Mouse (Mus musculus) hindbrain, embryonic 12.5 days (tissue): ENCODE results near the gene Klhl12. TPM values are rescaled to one million over a fixed set of nuclear protein-coding genes. Genes with fewer than 3 reads are reported as not detected.
"Not testable (repeated sequence)": the region's sequence is repeated elsewhere in the genome, so short reads cannot be mapped to it uniquely, and the experiment has no call there.

Source experiments
- ATAC-seq: fragments of 200-750 bp; cut with Nextera tagmentation; 2 replicates; pipeline ENCODE4 v1.8.0; 2017; ENCODE audit warnings: moderate TSS enrichment; ENCODE audit not compliant: low FRiP score
- H3K27ac ChIP-seq: fragments of 300-500 bp; sonication (generic); 2 replicates; pipeline ENCODE4 v1.5.1; 2016; ENCODE audit warnings: mild to moderate bottlenecking
- H3K27me3 ChIP-seq: fragments of 300-500 bp; sonication (generic); 2 replicates; pipeline ENCODE4 v1.6.1; 2016; ENCODE audit warnings: mild to moderate bottlenecking
- H3K36me3 ChIP-seq: fragments of 300-500 bp; sonication (generic); 2 replicates; pipeline ENCODE4 v1.6.1; 2016; ENCODE audit warnings: mild to moderate bottlenecking
- H3K4me1 ChIP-seq: fragments of 300-500 bp; sonication (generic); 2 replicates; pipeline ENCODE4 v1.6.1; 2016
- H3K4me2 ChIP-seq: fragments of 300-500 bp; sonication (generic); replicated peaks from 2 replicates; pipeline ENCODE4 v1.6.1; 2016; ENCODE audit warnings: mild to moderate bottlenecking
- H3K4me3 ChIP-seq: fragments of 300-500 bp; sonication (generic); 2 replicates; pipeline ENCODE4 v1.5.1; 2016; ENCODE audit warnings: mild to moderate bottlenecking
- H3K9ac ChIP-seq: fragments of 300-500 bp; sonication (generic); 2 replicates; pipeline ENCODE4 v1.6.1; 2016; ENCODE audit warnings: mild to moderate bottlenecking, moderate library complexity
- H3K9me3 ChIP-seq: fragments of 300-500 bp; sonication (generic); replicated peaks from 2 replicates; pipeline ENCODE4 v1.6.1; 2016; ENCODE audit warnings: mild to moderate bottlenecking
- WGBS: fragments of 180-500 bp; shearing (Covaris S2); methylation state at CpG from one replicate; pipeline ENCODE4 v1.1.7; 2016; 5-methylcytosine and 5-hydroxymethylcytosine counted together
- polyA plus RNA-seq: library from polyadenylated mRNA; unstranded; fragments of >200 nt; fragmentation: Nextera tagmentation; extraction: Ambion mirVana; gene quantifications from 2 replicates; pipeline ENCODE4 v1.2.1, GENCODE M21; 2016

Gene Klhl12
- polyA plus RNA-seq, 1 experiment from 2014 or later: 32.9 TPM

GRCm38 (mm10) chr1:134521163-134521562 is 65.8 kb downstream of the Klhl12 start:
- H3K9ac ChIP-seq: no peak overlapping the region
- H3K36me3 ChIP-seq: no peaks in the 10 kb centered on the region
- 0 out of 2 replicates have a peak, but pooled peaks cover 5% of the 10 kb centered on the region for H3K4me1 ChIP-seq
- no peak overlapping the region for H3K4me2 ChIP-seq
- H3K27me3 ChIP-seq: no peaks in the 10 kb centered on the region
- WGBS: 83% methylated on average over 7 of the region's 7 CpGs
- H3K4me3 ChIP-seq: no peak overlapping the region
- no peak overlapping the region for H3K27ac ChIP-seq
- H3K9me3 ChIP-seq: no peaks in the 10 kb centered on the region
- no peak for ATAC-seq

- Histone ChIP-seq H3K4me1 (no peaks in the 10 kb centered on the region), H3K36me3 (no peaks in the 10 kb centered on the region), H3K9me3 (no peaks in the 10 kb centered on the region), H3K4me2 (no peak overlapping the region), H3K9ac (no peak overlapping the region), H3K4me3 (no peak overlapping the region), H3K27me3 (no peaks in the 10 kb centered on the region), H3K27ac (no peak overlapping the region)
- no peak for ATAC-seq
- 64% methylated on average over 2 of the region's 2 CpGs for WGBS
These were observed 67.0 kb downstream of the Klhl12 start for GRCm38 (mm10) chr1:134522325-134522724.

- WGBS: 77% methylated on average over 5 of the region's 5 CpGs
- ATAC-seq: no peak
- H3K4me3 ChIP-seq: no peak overlapping the region
- H3K9me3 ChIP-seq: no peaks in the 10 kb centered on the region
- no peaks in the 10 kb centered on the region for H3K4me1 ChIP-seq
- H3K4me2 ChIP-seq: no peak overlapping the region
- H3K27me3 ChIP-seq: no peaks in the 10 kb centered on the region
- H3K27ac ChIP-seq: no peak overlapping the region
- H3K9ac ChIP-seq: no peak overlapping the region
- no peaks in the 10 kb centered on the region for H3K36me3 ChIP-seq
These were observed 69.1 kb downstream of the Klhl12 start for GRCm38 (mm10) chr1:134524424-134524823.

GRCm38 (mm10) chr1:134525015-134525414 is 69.7 kb downstream of the Klhl12 start:
- H3K27me3 ChIP-seq: no peaks in the 10 kb centered on the region
- H3K4me1 ChIP-seq: no peaks in the 10 kb centered on the region
- no peaks in the 10 kb centered on the region for H3K36me3 ChIP-seq
- no peaks in the 10 kb centered on the region for H3K9me3 ChIP-seq
- no peak overlapping the region for H3K9ac ChIP-seq
- no peak overlapping the region for H3K4me2 ChIP-seq
- H3K27ac ChIP-seq: no peak overlapping the region
- ATAC-seq: no peak
- H3K4me3 ChIP-seq: no peak overlapping the region
- 89% methylated on average over 1 of the region's 1 CpGs for WGBS

GRCm38 (mm10) chr1:134526752-134527151 is 71.4 kb downstream of the Klhl12 start:
- Histone ChIP-seq H3K4me2 (no peak overlapping the region), H3K27me3 (no peaks in the 10 kb centered on the region), H3K27ac (no peak overlapping the region), H3K36me3 (no peaks in the 10 kb centered on the region), H3K9ac (no peak overlapping the region), H3K4me1 (no peaks in the 10 kb centered on the region), H3K9me3 (no peaks in the 10 kb centered on the region), H3K4me3 (no peak overlapping the region)
- WGBS: 88% methylated on average over 6 of the region's 6 CpGs
- no peak for ATAC-seq

- H3K9ac ChIP-seq: no peak overlapping the region
- H3K4me1 ChIP-seq: no peaks in the 10 kb centered on the region
- no peak overlapping the region for H3K4me2 ChIP-seq
- no peaks in the 10 kb centered on the region for H3K36me3 ChIP-seq
- H3K4me3 ChIP-seq: no peak overlapping the region
- 83% methylated on average over 6 of the region's 6 CpGs for WGBS
- H3K27ac ChIP-seq: no peak overlapping the region
- ATAC-seq: no peak
- H3K9me3 ChIP-seq: no peaks in the 10 kb centered on the region
- H3K27me3 ChIP-seq: no peaks in the 10 kb centered on the region
These were observed 75.3 kb downstream of the Klhl12 start for GRCm38 (mm10) chr1:134530618-134531017.

- not testable (repeated sequence) for H3K4me2 ChIP-seq, H3K36me3 ChIP-seq, H3K9me3 ChIP-seq, H3K4me3 ChIP-seq, H3K9ac ChIP-seq, H3K27ac ChIP-seq, H3K4me1 ChIP-seq, H3K27me3 ChIP-seq, ATAC-seq
- WGBS: 88% methylated on average over 10 of the region's 10 CpGs
These were observed 78.4 kb downstream of the Klhl12 start for GRCm38 (mm10) chr1:134533710-134534109.

- Histone ChIP-seq H3K27ac (no peak overlapping the region), H3K36me3 (no peaks in the 10 kb centered on the region), H3K4me2 (no peak overlapping the region), H3K27me3 (no peaks in the 10 kb centered on the region), H3K4me1 (no peaks in the 10 kb centered on the region), H3K9ac (no peak overlapping the region), H3K9me3 (no peaks in the 10 kb centered on the region), H3K4me3 (no peak overlapping the region)
- ATAC-seq: no peak
- WGBS: 100% methylated on average over 1 of the region's 1 CpGs
These were observed 79.7 kb downstream of the Klhl12 start for GRCm38 (mm10) chr1:134535054-134535453.

GRCm38 (mm10) chr1:134535513-134535912 is 80.2 kb downstream of the Klhl12 start:
- no peak overlapping the region for H3K4me2 ChIP-seq
- H3K36me3 ChIP-seq: no peaks in the 10 kb centered on the region
- no peaks in the 10 kb centered on the region for H3K9me3 ChIP-seq
- H3K4me3 ChIP-seq: no peak overlapping the region
- WGBS: 78% methylated on average over 3 of the region's 3 CpGs
- H3K4me1 ChIP-seq: no peaks in the 10 kb centered on the region
- H3K27me3 ChIP-seq: no peaks in the 10 kb centered on the region
- no peak overlapping the region for H3K27ac ChIP-seq
- H3K9ac ChIP-seq: no peak overlapping the region
- no peak for ATAC-seq

GRCm38 (mm10) chr1:134540610-134541009 is 85.3 kb downstream of the Klhl12 start:
- Histone ChIP-seq H3K4me3 (no peak overlapping the region), H3K4me2 (no peak overlapping the region), H3K36me3 (no peaks in the 10 kb centered on the region), H3K27ac (no peak overlapping the region), H3K9ac (no peak overlapping the region), H3K27me3 (no peaks in the 10 kb centered on the region), H3K9me3 (no peaks in the 10 kb centered on the region), H3K4me1 (no peaks in the 10 kb centered on the region)
- no peak for ATAC-seq
- 91% methylated on average over 10 of the region's 10 CpGs for WGBS

Other genes with a start within 250 kb of the Klhl12 start
- 2.3 and 2.4 TPM in 2 replicates for gene Adora1, start 220.1 kb upstream of the Klhl12 start, polyA plus RNA-seq
- 7.8 and 36.7 TPM in 2 replicates for gene Myog, start 165.5 kb upstream of the Klhl12 start, polyA plus RNA-seq
- 6.3 and 7.8 TPM in 2 replicates for gene Ppfia4, start 122.6 kb upstream of the Klhl12 start, polyA plus RNA-seq
- gene Tmem183a, start 93.6 kb upstream of the Klhl12 start, polyA plus RNA-seq: 109 and 123 TPM in 2 replicates
- gene 4933406M09Rik, start 69.6 kb upstream of the Klhl12 start, polyA plus RNA-seq: not detected in 2 replicates
- 24.1 and 25.9 TPM in 2 replicates for gene Cyb5r1, start 50.0 kb upstream of the Klhl12 start, polyA plus RNA-seq
- 73.5 and 78.1 TPM in 2 replicates for gene Adipor1, start 40.2 kb upstream of the Klhl12 start, polyA plus RNA-seq
- 45.7 and 53.1 TPM in 2 replicates for gene Rabif, start 39.1 kb downstream of the Klhl12 start, polyA plus RNA-seq
- not detected in 2 replicates for gene Mgat4e, start 94.2 kb downstream of the Klhl12 start, polyA plus RNA-seq
- gene Kdm5b, start 104.6 kb downstream of the Klhl12 start, polyA plus RNA-seq: 119 and 120 TPM in 2 replicates
- gene Syt2, start 191.1 kb downstream of the Klhl12 start, polyA plus RNA-seq: 4.1 and 4.5 TPM in 2 replicates